Mouse (Mus musculus) thymus, postnatal 14 days (tissue): ENCODE data around the gene Arid2.
A peak's percentile ranks its signal among the peaks of the same experiment; 100 is the strongest.

ENCODE experiments used
- DNase-seq: peaks from one replicate; pipeline ENCODE4 v3.0.0; 2021

Arid2 gene

GRCm38 (mm10) chr15:96345312-96345849, 58.1 kb downstream of the Arid2 start:
- no peak for DNase-seq

- no peak for DNase-seq
Measured at GRCm38 (mm10) chr15:96351432-96351831, 64.1 kb downstream of the Arid2 start.

- no peak for DNase-seq
Measured at GRCm38 (mm10) chr15:96358871-96359270, 71.6 kb downstream of the Arid2 start.

- no peak for DNase-seq
Measured at GRCm38 (mm10) chr15:96360614-96361013, 73.3 kb downstream of the Arid2 start.

- DNase-seq = no peak
Measured at GRCm38 (mm10) chr15:96365351-96365750, 78.0 kb downstream of the Arid2 start.

- no peak for DNase-seq
Measured at GRCm38 (mm10) chr15:96366176-96366963, 79.1 kb downstream of the Arid2 start.

GRCm38 (mm10) chr15:96371311-96371710, 84.0 kb downstream of the Arid2 start:
- no peak for DNase-seq

GRCm38 (mm10) chr15:96372628-96373027, 85.3 kb downstream of the Arid2 start:
- DNase-seq = no peak

- peak; percentile 26 for DNase-seq
Measured at GRCm38 (mm10) chr15:96373161-96373560, 85.8 kb downstream of the Arid2 start.

- no peak for DNase-seq
Measured at GRCm38 (mm10) chr15:96376214-96376613, 88.9 kb downstream of the Arid2 start.

- no peak for DNase-seq
Measured at GRCm38 (mm10) chr15:96377263-96377662, 89.9 kb downstream of the Arid2 start.

GRCm38 (mm10) chr15:96377701-96378100, 90.4 kb downstream of the Arid2 start:
- no peak for DNase-seq

- DNase-seq = no peak
Measured at GRCm38 (mm10) chr15:96382223-96382622, 94.9 kb downstream of the Arid2 start.

- no peak for DNase-seq
Measured at GRCm38 (mm10) chr15:96388565-96388964, 101.2 kb downstream of the Arid2 start.

GRCm38 (mm10) chr15:96392878-96393277, 105.6 kb downstream of the Arid2 start:
- no peak for DNase-seq

- no peak for DNase-seq
Measured at GRCm38 (mm10) chr15:96395071-96395470, 107.8 kb downstream of the Arid2 start.

- DNase-seq = no peak
Measured at GRCm38 (mm10) chr15:96396641-96397344, 109.5 kb downstream of the Arid2 start.

GRCm38 (mm10) chr15:96398333-96398732, 111.0 kb downstream of the Arid2 start:
- no peak for DNase-seq

- DNase-seq = no peak
Measured at GRCm38 (mm10) chr15:96405548-96405947, 118.2 kb downstream of the Arid2 start.

- DNase-seq = no peak
Measured at GRCm38 (mm10) chr15:96406253-96406652, 118.9 kb downstream of the Arid2 start.

- DNase-seq = no peak
Measured at GRCm38 (mm10) chr15:96407151-96407550, 119.8 kb downstream of the Arid2 start.

GRCm38 (mm10) chr15:96408717-96409121, 121.4 kb downstream of the Arid2 start:
- no peak for DNase-seq

GRCm38 (mm10) chr15:96418161-96418560, 130.8 kb downstream of the Arid2 start:
- DNase-seq = no peak

GRCm38 (mm10) chr15:96419920-96420319, 132.6 kb downstream of the Arid2 start:
- no peak for DNase-seq
